Mouse (Mus musculus) forebrain, embryonic 10.5 days (tissue): ENCODE data around the gene Sfswap. TPM values are rescaled to one million over a fixed set of nuclear protein-coding genes. Genes with fewer than 3 reads are reported as not detected.
"Not testable (repeated sequence)": the region's sequence is repeated elsewhere in the genome, so short reads cannot be mapped to it uniquely, and the experiment has no call there.

Source experiments
- DNase-seq: peaks from one replicate; pipeline ENCODE4 v3.0.0-alpha.2; 2017; ENCODE audit warnings: low spot score; ENCODE audit errors: extremely low spot score
- H3K27ac ChIP-seq: fragments of 300-500 bp; sonication (generic); 2 replicates; pipeline ENCODE4 v1.5.1; 2016; ENCODE audit warnings: mild to moderate bottlenecking
- H3K27me3 ChIP-seq: fragments of 300-500 bp; sonication (generic); 2 replicates; pipeline ENCODE4 v1.6.1; 2016; ENCODE audit warnings: mild to moderate bottlenecking; ENCODE audit not compliant: poor library complexity, severe bottlenecking
- H3K36me3 ChIP-seq: fragments of 300-500 bp; sonication (generic); replicated peaks from 2 replicates; pipeline ENCODE4 v1.6.1; 2016; ENCODE audit warnings: mild to moderate bottlenecking, moderate library complexity
- H3K4me1 ChIP-seq: fragments of 300-500 bp; sonication (generic); 2 replicates; pipeline ENCODE4 v1.6.1; 2016
- H3K4me3 ChIP-seq: fragments of 300-500 bp; sonication (generic); 2 replicates; pipeline ENCODE4 v1.5.1; 2016; ENCODE audit warnings: mild to moderate bottlenecking, moderate library complexity
- H3K9me3 ChIP-seq: fragments of 300-500 bp; sonication (generic); 2 replicates; pipeline ENCODE4 v1.6.1; 2016; ENCODE audit warnings: mild to moderate bottlenecking, moderate library complexity
- WGBS: fragments of 180-500 bp; shearing (Covaris S2); methylation state at CpG from one replicate; pipeline ENCODE4 v1.1.7; 2016; 5-methylcytosine and 5-hydroxymethylcytosine counted together
- polyA plus RNA-seq: library from polyadenylated mRNA; unstranded; fragments of >200 nt; fragmentation: Nextera tagmentation; extraction: Ambion mirVana; gene quantifications from 2 replicates; pipeline ENCODE4 v1.2.1, GENCODE M21; 2016

Sfswap gene
- polyA plus RNA-seq = 37.3 and 43.3 TPM in 2 replicates

- Histone ChIP-seq H3K4me3 (peak within 1 kb of the TSS; percentile 100), H3K36me3 (peaks cover 30% of the 10 kb centered on the region), H3K27ac (peak within 1 kb of the TSS; percentile 96), H3K4me1 (peaks cover 21% of the 10 kb centered on the region), H3K9me3 (no peaks in the 10 kb centered on the region), H3K27me3 (no peaks in the 10 kb centered on the region)
- peak; percentile 79 for DNase-seq
- under 1% methylated on average over 66 of the region's 66 CpGs for WGBS
Observed at GRCm38 (mm10) chr5:129500722-129501634, at the start of gene Sfswap. Gene Sfswap (plus strand): TSS chr5:129501221.

- Histone ChIP-seq H3K4me3 (no peak overlapping the region), H3K36me3 (no peaks in the 10 kb centered on the region), H3K27me3 (no peaks in the 10 kb centered on the region; the same call in 1 of the 2 replicates), H3K27ac (no peak overlapping the region), H3K9me3 (no peaks in the 10 kb centered on the region), H3K4me1 (peaks cover 44% of the 10 kb centered on the region)
- 50% methylated on average over 3 of the region's 3 CpGs for WGBS
- no peak for DNase-seq
Observed at GRCm38 (mm10) chr5:129452561-129452960, 48.5 kb upstream of the Sfswap start.

- 20% methylated on average over 13 of the region's 13 CpGs for WGBS
Observed at GRCm38 (mm10) chr5:129454802-129455528, 46.1 kb upstream of the Sfswap start.

GRCm38 (mm10) chr5:129455529-129455896 lies 45.5 kb upstream of the Sfswap start:
- DNase-seq = no peak
- 25% methylated on average over 2 of the region's 2 CpGs for WGBS
- peaks cover 74% of the 10 kb centered on the region for H3K4me1 ChIP-seq
- H3K27ac ChIP-seq = peak overlapping the region; percentile 64
- H3K4me3 ChIP-seq = peak overlapping the region; percentile 24; the same call in 1 of the 2 replicates
- no peaks in the 10 kb centered on the region for H3K36me3 ChIP-seq
- H3K9me3 ChIP-seq = no peaks in the 10 kb centered on the region
- no peaks in the 10 kb centered on the region; the same call in 1 of the 2 replicates for H3K27me3 ChIP-seq

More at GRCm38 (mm10) chr5:129454802-129455528, 46.1 kb upstream of the Sfswap start:
- H3K36me3 ChIP-seq = no peaks in the 10 kb centered on the region
- no peaks in the 10 kb centered on the region for H3K9me3 ChIP-seq
- H3K4me3 ChIP-seq = peak overlapping the region; percentile 24
- H3K27ac ChIP-seq = peak overlapping the region; percentile 64
- DNase-seq = peak; percentile 75
- peaks cover 68% of the 10 kb centered on the region for H3K4me1 ChIP-seq
- H3K27me3 ChIP-seq = no peaks in the 10 kb centered on the region; the same call in 1 of the 2 replicates

GRCm38 (mm10) chr5:129456579-129457140 lies 44.4 kb upstream of the Sfswap start:
- Histone ChIP-seq H3K9me3 (no peaks in the 10 kb centered on the region), H3K4me3 (no peak overlapping the region), H3K27ac (no peak overlapping the region), H3K27me3 (no peaks in the 10 kb centered on the region; the same call in 1 of the 2 replicates), H3K4me1 (peaks cover 78% of the 10 kb centered on the region), H3K36me3 (no peaks in the 10 kb centered on the region)
- no peak for DNase-seq
- 45% methylated on average over 9 of the region's 9 CpGs for WGBS

- DNase-seq = no peak
- H3K4me1 ChIP-seq = peaks cover 69% of the 10 kb centered on the region
- no peak overlapping the region for H3K4me3 ChIP-seq
- H3K9me3 ChIP-seq = no peaks in the 10 kb centered on the region
- no peaks in the 10 kb centered on the region; the same call in 1 of the 2 replicates for H3K27me3 ChIP-seq
- 71% methylated on average over 7 of the region's 7 CpGs for WGBS
- peak overlapping the region; percentile 20; the same call in 1 of the 2 replicates for H3K27ac ChIP-seq
- H3K36me3 ChIP-seq = no peaks in the 10 kb centered on the region
Observed at GRCm38 (mm10) chr5:129458109-129458508, 42.9 kb upstream of the Sfswap start.

GRCm38 (mm10) chr5:129458541-129458940 lies 42.5 kb upstream of the Sfswap start:
- no peaks in the 10 kb centered on the region for H3K36me3 ChIP-seq
- WGBS = 56% methylated on average over 3 of the region's 3 CpGs
- no peak overlapping the region for H3K4me3 ChIP-seq
- H3K4me1 ChIP-seq = peaks cover 67% of the 10 kb centered on the region
- H3K9me3 ChIP-seq = no peaks in the 10 kb centered on the region
- H3K27me3 ChIP-seq = no peaks in the 10 kb centered on the region; the same call in 1 of the 2 replicates
- no peak for DNase-seq
- H3K27ac ChIP-seq = 0 out of 2 replicates have a peak overlapping the region, but pooled peaks have one; percentile 25

GRCm38 (mm10) chr5:129460798-129461476 lies 40.1 kb upstream of the Sfswap start:
- Histone ChIP-seq H3K27me3 (no peaks in the 10 kb centered on the region; the same call in 1 of the 2 replicates), H3K9me3 (no peaks in the 10 kb centered on the region), H3K4me3 (no peak overlapping the region), H3K27ac (no peak overlapping the region), H3K4me1 (peaks cover 52% of the 10 kb centered on the region), H3K36me3 (no peaks in the 10 kb centered on the region)
- 72% methylated on average over 11 of the region's 11 CpGs for WGBS
- DNase-seq = no peak

- 64% methylated on average over 9 of the region's 9 CpGs for WGBS
- not testable (repeated sequence) for H3K9me3 ChIP-seq, DNase-seq
Observed at GRCm38 (mm10) chr5:129463648-129464047, 37.4 kb upstream of the Sfswap start.

GRCm38 (mm10) chr5:129465788-129466187 lies 35.2 kb upstream of the Sfswap start:
- Histone ChIP-seq H3K36me3 (no peaks in the 10 kb centered on the region), H3K9me3 (no peaks in the 10 kb centered on the region), H3K4me3 (no peak overlapping the region), H3K27ac (no peak overlapping the region), H3K27me3 (no peaks in the 10 kb centered on the region), H3K4me1 (peaks cover 7% of the 10 kb centered on the region)
- no peak for DNase-seq
- WGBS = 83% methylated on average over 2 of the region's 2 CpGs

More at GRCm38 (mm10) chr5:129463648-129464047, 37.4 kb upstream of the Sfswap start:
- H3K4me1 ChIP-seq = peaks cover 25% of the 10 kb centered on the region
- not testable (repeated sequence) for H3K36me3 ChIP-seq, H3K4me3 ChIP-seq, H3K27me3 ChIP-seq, H3K27ac ChIP-seq

- peaks cover 10% of the 10 kb centered on the region for H3K4me1 ChIP-seq
- no peaks in the 10 kb centered on the region for H3K36me3 ChIP-seq
- H3K9me3 ChIP-seq = no peaks in the 10 kb centered on the region
- no peaks in the 10 kb centered on the region for H3K27me3 ChIP-seq
- no peak overlapping the region for H3K27ac ChIP-seq
- no peak overlapping the region for H3K4me3 ChIP-seq
- DNase-seq = no peak
- WGBS = 69% methylated on average over 3 of the region's 3 CpGs
Observed at GRCm38 (mm10) chr5:129475532-129476045, 25.4 kb upstream of the Sfswap start.

- no peak overlapping the region for H3K4me3 ChIP-seq
- no peak overlapping the region for H3K27ac ChIP-seq
- H3K27me3 ChIP-seq = no peaks in the 10 kb centered on the region
- no peaks in the 10 kb centered on the region for H3K36me3 ChIP-seq
- WGBS = 48% methylated on average over 10 of the region's 10 CpGs
- DNase-seq = no peak
- no peaks in the 10 kb centered on the region for H3K9me3 ChIP-seq
- H3K4me1 ChIP-seq = peaks cover 6% of the 10 kb centered on the region; the same call in 1 of the 2 replicates
Observed at GRCm38 (mm10) chr5:129489879-129490278, 11.1 kb upstream of the Sfswap start.
